Mouse (Mus musculus) brain, adult 2 months (tissue): ENCODE results near the gene Usp39.
A peak's percentile ranks its signal among the peaks of the same experiment; 100 is the strongest.

Source experiments
- DNase-seq: peaks from one replicate; pipeline ENCODE4 v3.0.0; 2011; ENCODE audit warnings: low read depth, low spot score

The Usp39 gene

DNA sequence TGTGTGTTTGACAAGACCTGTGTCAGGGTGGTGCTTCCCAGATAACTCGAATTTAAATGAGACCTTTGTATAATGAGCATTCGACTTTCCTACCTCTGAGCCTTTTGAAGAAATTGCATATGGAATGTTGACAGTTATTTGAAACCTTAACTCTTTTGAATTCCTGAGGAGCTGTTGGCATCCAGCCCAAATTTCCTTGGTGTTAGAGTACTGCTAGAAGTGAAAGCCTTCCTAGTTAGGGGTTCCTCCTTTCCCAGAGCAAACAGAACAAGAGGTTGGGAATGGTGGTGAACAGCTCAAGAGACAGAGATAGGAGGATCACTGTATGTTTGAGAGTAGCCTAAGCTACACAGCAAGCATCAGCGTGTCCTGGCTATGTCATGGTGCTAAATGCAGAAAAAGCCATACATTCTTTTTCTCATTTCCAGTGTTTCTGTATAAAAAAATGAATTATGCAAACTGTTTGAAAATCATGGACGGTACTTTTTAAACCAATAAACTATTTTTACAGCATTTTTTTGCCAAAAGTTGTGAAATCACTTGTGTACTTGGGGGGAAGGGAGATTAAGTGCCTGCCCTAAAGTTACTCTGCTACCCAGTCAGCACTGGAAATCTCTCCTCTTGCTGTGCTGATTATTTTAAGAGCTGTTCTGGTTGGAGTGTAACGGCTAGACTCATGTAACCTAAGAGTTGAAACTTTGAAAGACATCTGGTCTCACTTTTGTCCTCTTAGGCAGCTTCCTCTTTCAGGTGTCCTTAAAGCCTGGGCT lies 7.8 kb upstream of the Usp39 start:
- no peak for DNase-seq

DNA sequence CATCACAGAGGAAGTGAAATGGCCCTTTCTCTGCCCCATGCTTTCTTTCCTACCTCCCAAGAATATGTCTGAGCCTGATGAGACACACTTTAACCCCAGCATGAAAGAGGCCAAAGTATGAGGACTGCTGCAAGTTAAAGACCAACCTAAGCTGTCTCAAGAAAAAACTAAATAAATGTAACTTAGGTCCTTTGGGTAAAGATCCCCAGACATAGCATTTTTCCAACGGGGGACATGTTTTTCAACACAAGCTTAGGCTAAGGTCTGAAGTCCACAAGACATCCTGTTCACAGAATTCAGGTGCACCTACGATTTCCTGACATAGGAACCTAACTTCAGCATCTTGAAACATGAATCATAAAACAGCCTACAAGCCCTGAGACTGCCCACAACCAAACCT lies 5.2 kb upstream of the Usp39 start:
- no peak for DNase-seq

DNA sequence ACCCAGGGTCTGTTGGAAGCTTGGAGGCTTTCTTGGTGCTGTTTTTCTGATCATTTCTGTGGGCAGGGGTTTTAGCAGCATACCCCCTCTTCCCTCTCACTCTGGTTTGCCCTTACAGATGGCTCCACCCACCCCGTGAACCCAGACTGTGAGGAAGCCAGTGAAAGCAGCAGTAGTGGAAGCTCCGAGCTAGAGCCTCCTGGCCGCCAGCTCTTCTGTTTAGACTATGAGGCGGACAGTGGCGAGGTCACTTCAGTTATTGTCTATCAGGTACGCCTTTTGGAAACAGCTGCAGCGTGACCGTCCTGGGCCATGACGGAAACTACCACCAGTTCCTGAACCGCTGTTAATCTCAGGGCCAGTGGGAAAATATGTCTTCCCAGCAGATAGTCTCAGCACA lies 3.4 kb upstream of the Usp39 start:
- DNase-seq = no peak

DNA sequence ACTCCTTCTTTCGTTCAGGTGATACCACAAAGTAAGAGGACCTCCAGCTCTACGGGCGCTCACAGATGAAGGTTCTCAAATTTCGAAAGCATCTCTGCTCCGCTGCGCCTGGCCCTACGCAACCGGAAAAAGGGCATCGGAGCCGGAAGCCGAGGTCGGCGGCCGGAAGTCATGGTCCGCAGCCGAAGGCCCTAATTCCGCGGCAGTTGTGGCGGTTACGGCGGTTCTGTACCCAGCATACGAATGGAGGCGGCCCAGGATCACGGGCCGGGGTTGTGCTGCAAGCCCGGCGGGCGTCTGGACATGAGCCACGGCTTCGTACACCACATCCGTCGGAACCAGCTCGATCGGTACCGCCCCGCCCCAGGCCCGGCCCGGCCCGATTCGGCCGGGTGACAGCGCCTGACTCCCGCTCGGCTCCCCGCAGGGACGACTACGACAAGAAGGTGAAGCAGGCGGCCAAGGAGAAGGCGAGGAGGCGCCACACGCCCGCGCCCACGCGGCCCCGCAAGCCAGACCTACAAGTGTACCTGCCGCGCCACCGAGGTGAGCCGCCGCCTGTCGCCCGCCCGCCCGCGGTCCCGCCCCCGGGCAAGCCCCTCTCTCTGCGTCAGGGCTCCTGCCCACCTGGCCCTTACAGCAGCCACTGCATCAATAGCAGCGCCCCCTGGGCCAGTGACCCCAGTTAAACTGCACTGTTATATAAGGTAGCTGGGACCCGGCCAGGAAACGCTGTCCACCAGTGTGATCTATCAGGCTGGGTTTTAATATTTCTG lies 2.4 kb upstream of the Usp39 start, which contains the start of gene 0610030E20Rik:
TSS of gene 0610030E20Rik (plus strand) at position 152 of the 776 bp plus-strand sequence.
- DNase-seq = peak; percentile 92

DNA sequence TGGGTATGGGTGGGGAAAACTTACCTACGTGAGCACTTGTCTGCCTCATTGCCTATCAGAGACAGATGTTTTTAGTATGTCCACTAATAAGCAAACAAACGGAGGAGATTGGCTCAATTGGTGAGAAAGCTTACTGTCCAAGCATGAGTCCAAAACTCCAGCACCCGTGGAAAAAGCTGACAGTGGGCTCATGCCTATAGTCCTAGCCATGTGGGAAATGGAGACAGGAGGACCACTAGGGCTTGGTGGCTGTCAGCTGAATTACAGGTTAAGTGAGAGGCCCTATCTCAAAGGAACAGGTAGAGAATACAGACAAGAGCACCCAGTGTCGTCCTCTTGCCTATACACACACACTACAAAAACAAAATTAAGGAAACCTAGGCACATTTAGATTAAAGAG lies 1.3 kb upstream of the Usp39 start:
- no peak for DNase-seq

DNA sequence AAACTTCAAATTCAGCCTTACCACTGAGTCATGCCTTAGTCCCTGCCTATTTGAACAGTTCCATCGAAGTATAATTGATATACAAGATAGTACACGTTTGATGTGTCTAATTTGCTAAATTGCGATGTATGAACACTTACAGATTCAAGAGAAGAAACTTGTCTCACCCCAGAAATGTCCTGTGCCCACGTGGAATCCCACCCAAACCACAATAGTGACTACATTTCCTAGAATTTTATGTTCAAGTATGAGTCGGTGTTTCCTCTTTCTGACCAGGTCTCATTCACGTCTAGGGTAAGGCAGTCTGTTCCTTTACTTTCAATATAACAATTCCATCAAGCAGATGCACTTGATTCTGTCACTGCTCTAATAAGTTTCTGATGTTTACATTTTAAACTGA lies 649 bp upstream of the Usp39 start:
- DNase-seq = no peak

DNA sequence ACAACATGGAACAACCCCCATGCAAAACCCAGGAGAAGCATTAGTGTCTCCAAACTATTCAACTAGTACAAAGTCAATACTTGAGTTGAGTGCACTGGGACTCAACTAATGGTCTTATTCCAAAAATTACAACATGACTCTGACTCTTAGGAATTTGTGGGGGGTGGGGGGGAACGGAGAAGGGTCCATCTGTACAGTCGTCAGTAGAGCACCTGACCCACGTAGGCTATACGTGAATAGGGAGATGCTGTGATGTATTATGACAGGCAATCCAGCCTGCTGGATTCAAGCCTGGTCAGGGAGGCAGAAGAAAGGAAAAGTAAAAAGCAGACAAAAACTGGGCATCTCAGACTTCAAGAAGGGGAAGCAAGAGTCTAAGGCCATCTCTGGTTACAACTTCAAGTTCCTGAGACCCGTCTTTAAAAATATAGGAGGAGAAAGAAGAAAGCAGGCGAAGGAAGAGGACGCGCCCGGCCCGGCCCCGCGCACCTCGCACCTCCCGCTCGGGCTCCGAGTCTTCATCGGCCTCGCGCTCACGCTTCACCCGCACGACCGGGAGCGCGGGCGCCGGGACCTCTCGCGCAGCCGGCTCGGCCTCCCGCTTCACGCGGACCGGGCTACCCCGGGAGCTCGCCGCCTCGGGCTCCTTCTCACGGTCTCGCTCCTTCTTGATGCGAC lies 449 bp downstream of the Usp39 start:
- no peak for DNase-seq

DNA sequence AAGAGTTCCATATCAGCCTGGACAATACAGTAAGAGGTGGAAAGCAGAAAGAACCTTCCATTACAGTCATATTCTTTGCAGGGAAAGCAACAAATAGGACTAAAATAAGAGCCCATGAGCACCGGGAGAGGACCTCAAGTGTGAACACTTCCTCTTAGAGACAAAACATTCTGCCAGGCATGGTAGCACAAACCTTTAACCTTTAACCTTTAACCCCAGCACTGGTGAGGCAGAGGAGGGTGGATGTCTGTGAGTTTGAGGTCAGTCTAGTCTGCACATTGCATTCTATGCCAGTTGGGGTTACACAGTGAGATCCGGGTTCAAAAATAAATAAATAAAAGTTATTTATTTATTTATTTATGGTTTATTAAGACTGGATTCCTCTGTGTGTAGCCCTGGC lies 4.5 kb downstream of the Usp39 start:
- DNase-seq = no peak

DNA sequence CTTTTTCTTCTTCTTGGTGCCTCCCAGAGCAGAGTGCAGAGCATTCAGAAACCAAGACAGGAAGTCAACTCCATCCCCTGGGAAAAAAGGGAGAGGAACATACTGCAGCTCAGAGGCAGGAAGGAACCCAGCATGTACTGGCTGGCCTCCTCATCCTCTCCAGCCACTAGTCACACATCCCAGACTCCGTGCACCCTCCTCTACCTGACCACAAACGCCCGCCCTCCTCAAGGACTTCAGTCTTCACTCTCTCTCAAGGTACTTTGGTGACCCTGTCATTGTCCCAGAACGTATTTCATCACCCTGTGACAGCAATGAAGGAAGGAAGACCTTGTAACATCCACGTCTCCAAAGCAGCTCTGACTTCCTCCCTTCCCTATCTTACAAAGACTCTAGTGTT lies 11.9 kb downstream of the Usp39 start:
- DNase-seq = no peak

DNA sequence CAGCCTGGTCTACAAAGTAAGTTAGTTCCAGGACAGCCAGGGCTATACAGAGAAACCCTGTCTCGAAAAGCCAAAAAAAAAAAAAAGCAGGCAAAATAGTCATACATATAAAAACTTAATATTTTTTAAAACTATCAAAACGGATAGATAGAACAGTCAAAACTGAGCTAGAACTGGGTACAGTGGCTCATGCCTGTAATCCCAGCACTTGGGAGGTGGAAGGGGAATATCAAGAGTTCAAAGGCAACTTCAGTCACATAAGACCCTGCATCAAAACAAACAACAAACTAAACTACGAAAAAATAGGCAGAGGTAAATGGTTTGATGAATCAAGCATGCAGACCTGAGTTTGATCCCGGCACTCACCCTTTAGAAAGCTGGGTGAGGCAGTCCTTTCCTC lies 14.9 kb downstream of the Usp39 start:
- DNase-seq = no peak

DNA sequence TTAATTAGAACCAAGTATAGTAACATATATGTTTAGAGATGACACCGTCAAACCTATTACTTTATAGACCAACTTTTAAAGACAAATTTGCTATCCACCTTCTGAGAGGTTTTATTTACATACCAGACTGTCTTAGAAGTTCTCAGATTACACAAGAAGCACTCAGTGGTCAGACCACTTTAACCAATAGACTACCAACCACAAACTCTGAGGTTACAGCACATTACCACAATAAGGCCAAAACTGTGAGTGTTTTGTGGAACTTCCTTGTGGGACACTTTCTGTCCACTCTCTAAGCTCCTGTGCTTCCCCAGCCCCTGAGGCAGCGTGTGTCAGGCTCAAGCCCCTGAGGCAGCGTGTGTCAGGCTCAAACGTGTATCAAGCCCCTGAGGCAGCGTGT lies 16.0 kb downstream of the Usp39 start:
- no peak for DNase-seq

DNA sequence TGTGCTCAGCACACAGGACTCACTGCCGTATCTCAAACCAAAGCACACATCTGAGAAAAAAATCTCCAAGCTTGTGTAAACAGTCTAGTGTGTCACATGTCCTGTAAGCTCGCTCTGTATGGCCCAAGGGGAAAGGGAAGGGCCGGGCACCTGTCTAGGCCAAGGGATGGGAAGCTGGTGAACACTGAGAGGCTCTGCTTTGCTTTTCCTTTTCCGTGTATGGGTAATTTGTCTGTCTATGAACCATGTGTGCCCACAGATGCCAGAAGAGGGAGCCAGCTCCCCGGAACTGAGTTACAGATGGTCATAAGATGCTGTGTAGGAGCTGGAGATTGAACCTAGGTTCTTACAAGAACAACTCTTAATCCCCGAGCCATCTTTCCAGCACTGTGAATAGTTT lies 18.7 kb downstream of the Usp39 start:
- DNase-seq = peak; percentile 73

DNA sequence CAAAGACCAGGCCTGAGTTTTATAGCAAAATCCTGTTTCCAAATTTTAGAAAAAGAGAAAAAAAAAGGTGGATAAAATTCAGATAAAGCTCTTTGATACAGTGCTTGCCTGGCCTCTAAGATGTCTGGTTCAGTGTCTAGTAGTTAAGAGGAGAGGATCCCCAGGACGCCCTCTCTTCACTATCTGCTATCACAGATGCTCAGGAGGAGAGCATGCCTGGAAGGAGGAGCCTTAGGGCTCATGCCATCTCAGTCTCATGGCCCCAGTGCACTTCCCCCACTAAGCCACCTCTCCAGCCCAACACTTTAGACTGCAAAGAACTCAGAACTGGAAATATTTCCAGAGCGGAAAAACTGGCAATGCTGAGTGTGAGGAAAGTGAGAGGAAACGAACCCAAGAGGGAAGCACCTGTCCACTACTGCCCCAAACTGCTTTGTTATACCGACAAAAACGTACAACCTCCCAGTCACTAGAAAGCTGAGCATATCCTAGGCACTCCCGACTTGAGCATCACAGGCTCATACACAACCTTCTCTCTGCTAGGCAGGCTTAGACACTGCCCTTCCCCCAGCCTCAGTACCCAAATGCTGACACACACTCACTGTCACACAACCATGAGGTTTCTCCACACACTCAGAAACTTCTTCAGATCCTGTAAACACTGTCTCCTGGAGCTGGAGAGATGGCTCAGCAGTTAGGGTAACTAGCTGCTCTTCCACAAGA lies 21.0 kb downstream of the Usp39 start:
- DNase-seq = no peak

DNA sequence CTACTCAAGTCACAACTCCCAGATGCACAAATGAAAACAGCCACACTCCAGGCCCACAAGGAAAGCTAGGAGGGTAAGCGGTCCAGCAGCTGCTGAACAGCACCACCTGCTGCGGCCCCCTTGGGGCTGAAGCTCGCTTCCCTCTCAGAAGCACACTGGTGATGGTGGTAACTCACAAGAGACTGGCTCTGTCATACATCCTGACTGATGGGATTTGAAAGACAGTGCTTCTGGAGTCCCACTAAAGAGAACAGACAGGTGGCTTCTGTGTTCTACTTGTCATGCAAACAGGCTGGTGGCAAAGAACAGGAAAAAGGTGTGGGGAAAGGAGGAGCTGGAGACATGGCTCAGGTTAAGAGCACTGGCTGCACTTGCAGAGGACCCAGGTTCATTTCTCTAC lies 22.0 kb downstream of the Usp39 start:
- no peak for DNase-seq

DNA sequence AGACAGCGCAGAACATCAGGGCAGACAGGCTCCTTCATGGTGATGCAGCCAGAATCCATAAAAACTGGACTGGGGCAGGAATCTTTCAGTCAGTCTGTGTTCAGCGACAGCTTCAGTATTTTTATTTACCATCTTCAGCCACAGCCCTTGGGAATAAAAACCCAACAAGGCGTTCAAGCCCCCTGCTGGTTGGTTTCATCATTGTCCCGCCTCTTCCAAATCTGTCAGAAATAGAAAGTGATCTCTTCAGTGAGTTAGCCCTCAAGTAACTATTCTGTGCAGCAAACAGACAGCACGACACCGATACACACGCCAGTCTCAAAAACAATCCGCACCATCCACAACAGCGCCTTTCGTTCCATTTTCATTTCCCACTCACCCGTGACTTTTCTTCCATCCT lies 26.0 kb downstream of the Usp39 start:
- DNase-seq = peak; percentile 63

DNA sequence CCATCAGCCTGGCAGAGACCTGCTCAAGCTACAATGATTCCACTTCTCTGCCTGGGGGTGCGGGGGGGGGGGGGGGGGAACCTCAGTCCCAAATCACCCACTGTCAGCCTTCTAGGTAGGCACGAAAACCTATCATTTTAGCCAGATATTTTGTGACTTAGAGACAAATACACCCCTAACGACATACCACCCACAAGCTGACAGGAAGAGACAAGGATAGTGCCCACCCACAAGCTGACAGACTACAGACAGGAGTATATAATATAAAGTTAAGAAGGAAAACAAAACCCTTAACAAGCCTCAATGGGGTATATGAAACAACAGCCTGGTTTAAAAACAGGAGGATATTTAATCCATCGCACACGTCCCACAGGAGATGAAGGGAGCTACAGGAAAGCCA lies 26.5 kb downstream of the Usp39 start:
- peak; percentile 17 for DNase-seq

DNA sequence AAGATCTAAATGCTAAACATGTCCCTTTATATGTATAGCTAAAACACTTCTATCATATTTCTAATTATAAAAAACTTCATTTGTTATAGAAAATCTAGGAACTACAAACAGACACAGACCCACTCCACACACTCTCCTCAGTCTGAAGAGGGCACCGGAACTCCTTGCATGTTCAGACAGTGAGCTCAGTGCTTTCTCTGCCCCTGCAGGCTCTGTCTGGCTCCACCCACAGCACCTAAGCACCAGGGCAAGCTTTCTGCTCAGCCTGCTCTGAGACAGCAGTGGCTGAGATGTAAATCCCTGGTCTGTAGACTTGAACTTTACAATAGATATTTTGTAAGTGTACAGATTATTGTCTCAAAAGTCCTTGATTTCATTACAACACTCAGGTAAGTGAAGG lies 28.9 kb downstream of the Usp39 start:
- no peak for DNase-seq

DNA sequence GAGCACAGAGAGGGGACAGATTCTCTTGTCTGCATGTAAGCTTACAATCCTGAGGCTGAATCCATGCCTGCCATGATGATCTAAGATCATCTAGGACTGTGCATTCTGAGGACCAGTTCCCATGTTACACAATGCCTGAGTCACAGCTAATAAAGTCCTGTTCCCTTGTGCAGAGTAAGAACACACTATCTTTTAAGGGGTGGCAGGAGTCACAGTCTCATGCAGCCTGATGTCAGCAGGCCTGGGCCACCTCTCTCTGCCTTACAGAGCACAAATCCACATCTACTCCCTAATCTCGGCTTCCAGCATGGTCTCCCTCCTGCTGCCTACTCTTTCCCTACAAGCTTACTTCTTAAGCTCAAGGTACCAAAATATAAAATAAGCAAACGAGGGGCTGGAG lies 29.6 kb downstream of the Usp39 start:
- no peak for DNase-seq

DNA sequence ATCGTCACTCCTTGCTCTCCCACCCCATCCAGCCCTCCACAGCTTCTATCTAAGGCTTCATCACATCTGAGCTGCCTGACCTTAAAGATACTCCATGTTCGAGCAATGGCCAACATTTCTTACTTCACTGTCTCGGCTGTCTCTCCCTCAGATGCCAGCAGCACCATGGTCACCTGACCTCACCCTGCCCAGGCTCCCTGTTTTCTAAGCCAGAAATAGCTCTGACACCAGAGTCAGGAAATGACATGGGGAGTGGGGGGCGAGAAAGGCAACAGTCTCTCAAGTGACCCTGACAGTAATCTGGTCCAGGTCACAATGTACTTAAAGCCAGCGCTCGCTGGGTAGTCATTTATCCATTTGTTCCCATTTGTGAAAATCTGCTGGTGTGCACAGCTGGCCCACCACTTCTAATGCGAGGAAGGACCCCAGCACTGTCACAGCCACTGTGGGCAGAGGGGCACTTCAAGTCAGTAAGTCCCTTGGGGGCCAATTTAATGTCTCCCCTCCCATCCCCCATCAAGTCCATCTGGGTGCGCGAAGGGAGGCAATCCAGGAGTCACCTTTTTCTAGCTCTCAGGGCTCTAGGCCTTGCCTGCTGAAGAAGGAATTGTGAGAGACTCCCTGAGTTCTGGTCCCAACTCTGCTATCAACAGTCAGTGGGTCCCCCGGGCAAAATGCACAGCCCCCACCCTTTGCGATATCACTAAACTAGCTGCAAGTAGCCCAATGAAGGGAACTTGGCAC lies 31.7 kb downstream of the Usp39 start:
- DNase-seq = no peak

DNA sequence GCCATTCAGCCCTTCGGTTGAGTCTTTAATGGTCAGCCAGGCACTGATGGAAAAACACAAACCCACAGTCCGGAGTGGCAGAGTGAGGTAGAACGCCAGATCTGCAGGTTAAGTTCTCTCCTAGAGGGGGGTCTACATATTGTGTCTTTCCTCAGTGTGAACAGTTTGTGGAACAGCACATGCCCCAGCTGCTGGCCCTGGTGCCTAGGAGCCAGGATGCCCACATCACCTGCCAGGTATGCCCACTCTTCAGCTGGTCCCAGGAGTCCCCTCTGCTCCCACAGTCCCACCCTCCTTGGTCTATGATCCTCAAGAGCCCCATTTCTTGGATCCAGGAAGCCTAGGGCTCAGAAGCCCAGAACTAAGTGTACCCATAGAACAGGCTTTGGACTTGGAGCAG lies 32.8 kb downstream of the Usp39 start:
- DNase-seq = no peak

DNA sequence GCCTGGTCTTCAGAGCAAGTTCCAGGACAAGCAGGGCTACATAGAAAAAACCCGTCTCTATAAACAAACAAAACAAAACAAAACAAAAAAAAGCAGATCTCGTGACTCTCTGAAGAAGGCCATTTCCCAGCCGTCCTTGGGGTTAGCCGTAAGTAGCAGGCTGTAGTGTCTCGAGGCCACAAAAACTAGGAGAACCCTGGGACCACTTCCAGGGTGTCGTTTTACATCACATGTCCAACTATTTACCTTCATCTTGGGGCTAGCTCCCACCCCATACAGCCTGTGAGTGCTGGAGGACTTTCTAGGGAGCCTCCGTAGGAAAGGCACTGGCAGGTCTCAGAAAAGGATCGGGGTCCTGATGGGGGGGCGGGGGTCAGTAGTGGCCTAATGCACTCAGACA lies 41.5 kb downstream of the Usp39 start:
- DNase-seq = no peak
